Mouse (Mus musculus) brain, embryonic 14.5 days (tissue): ENCODE measurements around the gene Hnrnpa3. TPM values are rescaled to one million over a fixed set of nuclear protein-coding genes. Genes with fewer than 3 reads are reported as not detected.

Experiments used
- DNase-seq: peaks from one replicate; pipeline ENCODE4 v3.0.0-alpha.2; 2011; ENCODE audit warnings: low read depth
- CTCF ChIP-seq: fragments of 200-500 bp; IDR thresholded peaks from 2 replicates; pipeline ENCODE4 v1.5.1; 2012; ENCODE audit warnings: inconsistent platforms, mild to moderate bottlenecking, moderate library complexity, borderline replicate concordance; ENCODE audit not compliant: insufficient read depth, insufficient read length; ENCODE audit errors: extremely low read depth
- POLR2A ChIP-seq: fragments of 200-500 bp; IDR thresholded peaks from 2 replicates; pipeline ENCODE4 v1.6.1; 2012; ENCODE audit warnings: mild to moderate bottlenecking, inconsistent platforms, borderline replicate concordance; ENCODE audit not compliant: poor library complexity, insufficient read depth, insufficient read length, severe bottlenecking; ENCODE audit errors: extremely low read depth
- polyA plus RNA-seq: library from polyadenylated mRNA; depleted of rRNA; stranded (reverse); fragments of >200 nt; gene quantifications from 2 replicates; pipeline ENCODE4 v1.2.3, GENCODE M21; 2012

Gene Hnrnpa3
- polyA plus RNA-seq, 1 experiment, result 481 TPM

- TF ChIP-seq CTCF (no peak), POLR2A (no peak)
- DNase-seq, result peak; percentile 33
These were observed 16.1 kb upstream of the Hnrnpa3 start for GRCm38 (mm10) chr2:75642795-75643550.

DNA sequence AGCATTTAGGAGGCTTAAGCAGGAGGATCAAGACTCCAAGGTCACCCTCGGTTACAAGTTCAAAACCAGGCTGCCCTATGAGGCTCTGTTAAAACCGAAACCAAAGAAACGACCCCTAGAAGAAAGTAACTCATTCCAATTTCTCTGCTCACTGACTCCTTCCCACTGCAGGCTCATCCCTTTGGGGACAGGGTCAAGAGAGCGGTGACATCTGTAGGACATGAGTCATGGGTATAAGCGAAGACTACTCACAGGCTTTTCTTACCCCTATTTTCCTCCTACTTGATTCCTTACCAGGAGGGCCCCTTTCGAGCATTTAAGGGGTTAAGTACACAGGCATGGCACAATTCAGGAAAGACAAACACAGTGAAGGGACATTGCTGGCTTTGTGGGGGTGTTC is 15.1 kb upstream of the Hnrnpa3 start:
- no peak for TF ChIP-seq CTCF
- no peak for TF ChIP-seq POLR2A

DNA sequence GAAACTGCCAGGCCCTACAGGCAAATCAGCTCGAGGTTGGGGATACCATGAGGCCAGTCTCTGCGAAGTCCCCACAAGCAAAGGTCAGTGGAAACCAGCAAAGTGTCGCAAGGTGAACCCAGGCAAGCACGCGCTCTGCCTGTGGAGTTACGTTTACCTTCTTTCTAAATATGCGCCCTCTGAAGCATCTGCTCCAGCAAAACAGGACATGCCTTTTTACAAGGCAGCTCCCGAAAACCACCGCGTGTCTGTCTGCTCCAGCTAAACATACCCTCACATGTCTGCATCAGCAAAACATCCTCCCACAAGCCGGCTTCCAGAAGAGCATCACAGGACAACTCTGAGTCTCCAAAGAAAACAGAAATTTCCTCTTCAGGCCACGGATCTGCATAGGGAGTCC is 13.8 kb upstream of the Hnrnpa3 start:
- DNase-seq, result no peak
- no peak for TF ChIP-seq POLR2A
- no peak for TF ChIP-seq CTCF

More for the DNA sequence above, 15.1 kb upstream of the Hnrnpa3 start:
- no peak for DNase-seq

DNA sequence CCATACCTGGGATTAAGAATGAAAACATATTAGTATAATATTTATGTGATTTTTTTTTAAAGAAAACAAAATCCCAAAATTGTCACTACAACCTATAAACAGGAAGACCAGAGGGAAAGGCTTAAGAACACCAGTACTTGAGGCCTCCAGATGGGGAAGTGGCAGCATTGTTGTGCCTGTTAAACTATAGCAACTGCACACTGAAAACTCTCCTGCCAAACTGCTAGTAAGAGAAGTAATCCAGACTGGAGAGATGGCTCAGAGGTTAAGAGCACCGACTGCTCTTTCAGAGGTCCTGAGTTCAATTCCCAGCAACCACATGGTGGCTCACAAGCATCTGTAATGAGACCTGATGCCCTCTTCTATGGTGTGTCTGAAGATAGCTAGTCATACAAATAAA is 8.6 kb upstream of the Hnrnpa3 start:
- no peak for DNase-seq
- TF ChIP-seq POLR2A (no peak), CTCF (no peak)

DNA sequence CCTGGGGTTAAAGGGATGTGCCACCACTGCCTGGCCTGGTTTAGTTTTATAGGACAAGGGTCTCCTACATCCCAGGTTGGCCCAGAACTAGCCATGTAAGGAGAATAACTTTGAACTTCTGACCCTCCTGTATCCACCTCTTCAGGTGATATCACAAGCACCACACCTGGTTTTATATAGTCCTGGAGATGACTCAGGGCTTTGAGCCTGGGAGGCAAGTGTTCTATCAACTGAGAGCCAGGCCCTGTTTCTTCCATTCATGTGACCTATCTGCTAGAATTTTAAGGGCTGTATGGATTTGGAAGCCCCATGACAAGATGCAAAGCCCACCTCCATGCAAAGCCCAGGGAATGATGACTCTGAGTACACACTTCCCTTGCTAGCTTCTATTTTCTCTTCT is 5.9 kb upstream of the Hnrnpa3 start:
- TF ChIP-seq CTCF (no peak), POLR2A (no peak)
- no peak for DNase-seq

DNA sequence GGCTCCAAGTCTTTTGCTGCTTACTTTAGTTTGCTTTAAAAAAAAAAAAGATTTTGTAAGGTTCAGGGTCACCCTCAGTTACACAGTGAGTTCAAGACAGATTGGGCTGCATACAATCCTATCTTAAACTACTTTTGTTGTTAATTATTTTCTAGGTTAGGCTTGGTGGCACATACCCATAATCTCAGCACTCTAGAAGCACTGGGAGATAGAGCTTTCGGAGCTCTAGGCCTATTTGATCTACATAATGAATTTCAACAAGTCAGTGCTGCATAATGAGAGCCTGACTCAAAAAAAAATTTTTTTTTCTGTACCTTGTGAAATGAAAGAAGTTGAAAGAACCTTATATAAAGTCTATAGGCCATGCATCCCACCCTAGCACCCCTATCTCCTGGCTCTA is 4.4 kb upstream of the Hnrnpa3 start:
- DNase-seq, result no peak
- TF ChIP-seq POLR2A, result no peak
- no peak for TF ChIP-seq CTCF

DNA sequence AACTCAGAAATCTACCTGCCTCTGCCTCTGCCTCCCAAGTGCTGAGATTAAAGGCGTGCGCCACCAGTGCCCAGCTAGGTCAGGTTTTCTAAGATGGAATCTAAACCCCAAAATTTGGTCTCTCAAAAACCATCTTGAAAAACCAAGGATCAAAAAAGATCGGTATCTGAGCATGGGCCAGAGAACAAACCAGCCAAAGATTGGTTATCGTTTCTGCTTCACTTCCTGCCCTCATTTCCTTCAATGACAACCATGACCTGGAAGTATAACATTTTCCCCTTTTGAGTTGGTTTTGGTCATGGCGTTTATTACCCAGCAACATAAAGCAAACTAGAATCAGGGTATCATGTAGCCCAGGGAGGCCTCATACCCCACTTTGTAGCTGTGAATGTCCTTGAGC is 2.1 kb upstream of the Hnrnpa3 start:
- no peak for TF ChIP-seq POLR2A
- TF ChIP-seq CTCF, result no peak
- DNase-seq, result no peak

DNA sequence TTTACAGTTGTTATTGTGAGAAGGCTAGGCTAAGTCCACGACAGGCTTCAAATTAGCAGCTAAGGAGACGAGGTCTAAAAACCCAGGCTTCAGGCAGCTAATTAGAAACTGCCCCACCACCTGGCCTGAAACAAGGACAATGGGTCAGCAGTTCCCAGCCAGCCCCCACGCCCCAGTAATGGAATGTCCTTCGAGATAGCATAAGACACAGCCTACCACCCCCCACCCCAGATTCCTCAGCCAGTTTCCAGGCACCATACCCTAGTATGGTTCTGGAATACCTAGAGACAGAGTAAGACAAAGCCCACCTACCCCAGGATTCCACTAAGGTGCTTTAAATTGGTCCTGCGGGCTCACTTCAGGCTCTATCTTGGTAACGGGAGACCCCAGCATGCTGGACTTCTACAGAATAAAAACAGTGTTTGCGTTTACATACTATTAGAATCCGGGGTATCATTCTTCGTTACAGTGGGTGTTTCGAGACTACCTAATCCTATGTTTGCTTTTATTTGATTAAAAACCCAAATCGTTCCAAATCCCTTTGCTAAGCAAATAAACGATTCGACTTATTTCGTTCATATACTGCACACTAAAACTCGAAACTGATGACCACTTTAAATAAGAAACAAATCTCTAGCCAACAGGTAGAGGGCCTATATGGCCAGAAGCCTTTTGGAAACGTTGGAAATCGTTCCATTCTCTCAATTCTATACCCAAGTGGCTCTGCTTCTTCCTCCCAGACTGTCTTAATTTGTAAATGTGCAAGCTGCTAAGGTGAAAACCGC is 962 bp upstream of the Hnrnpa3 start:
- TF ChIP-seq POLR2A (no peak), CTCF (no peak)
- peak; percentile 73 for DNase-seq

- peak; percentile 94 for DNase-seq
- TF ChIP-seq CTCF (no peak), POLR2A (peak; percentile 44)
These were observed 534 bp downstream of the Hnrnpa3 start for GRCm38 (mm10) chr2:75659629-75659960.

DNA sequence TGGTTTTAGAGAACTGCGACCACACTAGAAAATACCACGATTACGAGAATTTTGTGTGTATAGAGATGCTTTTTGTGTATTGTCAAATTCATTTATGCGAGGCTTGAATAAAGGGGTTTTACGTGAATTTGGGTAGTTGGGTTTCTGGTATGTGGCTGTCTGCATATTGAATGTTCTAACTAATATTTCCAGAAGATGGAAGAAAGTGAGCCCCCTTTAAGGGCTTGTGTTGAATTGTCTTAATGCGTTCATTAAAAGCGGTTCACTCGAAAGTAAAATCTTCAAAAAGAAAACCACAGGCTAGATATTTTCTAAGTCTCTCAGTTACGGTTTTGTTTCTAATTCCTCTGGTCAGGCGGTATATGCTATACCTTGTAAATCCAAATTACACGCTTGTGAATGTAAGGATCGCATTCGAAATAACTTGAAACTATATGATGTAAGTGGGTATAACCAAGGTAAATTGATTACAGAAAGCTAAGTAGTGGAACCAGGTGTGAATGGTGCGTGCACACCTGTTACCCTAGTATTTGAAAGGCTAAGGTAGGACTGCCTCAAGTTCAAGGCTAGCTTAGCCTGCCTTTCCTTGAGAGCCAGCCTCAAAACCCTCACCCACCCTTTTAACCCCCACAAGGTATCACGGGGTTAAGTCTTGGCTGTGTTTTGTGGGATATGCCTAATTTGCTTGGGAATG is 1.3 kb downstream of the Hnrnpa3 start:
- no peak for TF ChIP-seq CTCF
- TF ChIP-seq POLR2A, result no peak
- DNase-seq, result no peak

DNA sequence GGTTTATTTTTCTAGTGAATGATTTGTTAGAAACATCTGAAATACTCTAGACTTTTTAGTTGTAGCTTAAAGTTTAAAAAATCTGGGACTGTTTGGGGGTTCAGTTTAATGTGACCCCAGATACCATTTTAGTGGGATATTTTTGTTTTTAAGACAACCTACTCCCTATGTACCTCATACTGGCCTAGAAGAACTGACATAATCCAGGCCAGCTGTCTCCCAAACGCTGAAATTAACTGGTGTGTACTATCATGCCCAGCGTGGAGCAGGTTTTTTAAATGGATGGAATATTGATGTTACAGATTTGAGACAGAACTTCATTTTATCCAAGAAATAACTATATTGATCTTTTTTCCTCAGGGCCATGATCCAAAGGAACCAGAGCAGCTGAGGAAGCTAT is 2.0 kb downstream of the Hnrnpa3 start:
- no peak for DNase-seq
- no peak for TF ChIP-seq CTCF
- TF ChIP-seq POLR2A, result no peak

GRCm38 (mm10) chr2:75669491-75670445 is 10.7 kb downstream of the Hnrnpa3 start:
- TF ChIP-seq CTCF (no peak), POLR2A (no peak)
- DNase-seq, result peak; percentile 12
